1 mouse cellular context compared by ENCODE assay signal in genomic region chr16:32078991-32079511, GRCm38 (mm10).
TF ChIP-seq lines count a peak whose summit lies in the region.

Pak2 (minus strand) TSS chr16:32079342.

TF ChIP-seq in CH12.LX, 34 proteins besides CTCF, POLR2A, EP300 and RAD21 (continued from another document):
- no peak for TF ChIP-seq BHLHE40 (IDR thresholded peaks at IDR 0.05; ENCODE audit: low read depth, low read length)
- TF ChIP-seq KAT2A (IDR thresholded peaks at IDR 0.05; ENCODE audit: insufficient replicate concordance, low read length), result 0 out of 2 replicates have a peak, but pooled peaks have one; percentile 13
- peak; percentile 84 for TF ChIP-seq HCFC1 (IDR thresholded peaks at IDR 0.05; ENCODE audit: low read depth, low read length)
- TF ChIP-seq IRF4 (IDR thresholded peaks at IDR 0.05; ENCODE audit: low read depth, low read length), result peak; percentile 47; the same call in 1 of the 2 replicates
- no peak for TF ChIP-seq RCOR1 (conservative IDR thresholded peaks at IDR 0.05; ENCODE audit: low read depth, low read length)
- TF ChIP-seq MEF2A (IDR thresholded peaks at IDR 0.05; ENCODE audit: borderline replicate concordance, low read depth, low read length), result no peak
- no peak for TF ChIP-seq MAFK (IDR thresholded peaks at IDR 0.05; ENCODE audit: insufficient replicate concordance, low read length)
- TF ChIP-seq MAX (IDR thresholded peaks at IDR 0.05; ENCODE audit: low read length), result peak; percentile 42; the same call in 1 of the 2 replicates
- TF ChIP-seq ZMIZ1 (IDR thresholded peaks at IDR 0.05; ENCODE audit: low read depth, low read length), result peak; percentile 91
- no peak for TF ChIP-seq JUND (conservative IDR thresholded peaks at IDR 0.05; ENCODE audit: low read depth, low read length)
- peak; percentile 69 for TF ChIP-seq ELF1 (IDR thresholded peaks at IDR 0.05; ENCODE audit: low read depth, low read length)
- no peak for TF ChIP-seq USF2 (conservative IDR thresholded peaks at IDR 0.05; ENCODE audit: low read depth, low read length)
- TF ChIP-seq SIN3A (IDR thresholded peaks at IDR 0.05; ENCODE audit: low read length), result peak; percentile 67
- no peak for TF ChIP-seq E2F4 (IDR thresholded peaks at IDR 0.05; ENCODE audit: insufficient replicate concordance, low read depth, low read length)
- TF ChIP-seq ZNF384 (IDR thresholded peaks at IDR 0.05; ENCODE audit: low read depth, low read length), result no peak
- no peak for TF ChIP-seq SMC3 (IDR thresholded peaks at IDR 0.05; ENCODE audit: low read depth, low read length)
- TF ChIP-seq ETS1 (conservative IDR thresholded peaks at IDR 0.05; ENCODE audit: low read depth, low read length), result no peak
- peak; percentile 51; the same call in 1 of the 2 replicates for TF ChIP-seq MYC (IDR thresholded peaks at IDR 0.05; ENCODE audit: low read depth, low read length)
